Mouse (Mus musculus): ENCODE measurements around the gene Cnksr3. TPM values are rescaled to one million over a fixed set of nuclear protein-coding genes. Genes with fewer than 3 reads are reported as not detected.

Cnksr3 gene
- polyA plus RNA-seq, 1 experiment = 2.0 TPM

DNA sequence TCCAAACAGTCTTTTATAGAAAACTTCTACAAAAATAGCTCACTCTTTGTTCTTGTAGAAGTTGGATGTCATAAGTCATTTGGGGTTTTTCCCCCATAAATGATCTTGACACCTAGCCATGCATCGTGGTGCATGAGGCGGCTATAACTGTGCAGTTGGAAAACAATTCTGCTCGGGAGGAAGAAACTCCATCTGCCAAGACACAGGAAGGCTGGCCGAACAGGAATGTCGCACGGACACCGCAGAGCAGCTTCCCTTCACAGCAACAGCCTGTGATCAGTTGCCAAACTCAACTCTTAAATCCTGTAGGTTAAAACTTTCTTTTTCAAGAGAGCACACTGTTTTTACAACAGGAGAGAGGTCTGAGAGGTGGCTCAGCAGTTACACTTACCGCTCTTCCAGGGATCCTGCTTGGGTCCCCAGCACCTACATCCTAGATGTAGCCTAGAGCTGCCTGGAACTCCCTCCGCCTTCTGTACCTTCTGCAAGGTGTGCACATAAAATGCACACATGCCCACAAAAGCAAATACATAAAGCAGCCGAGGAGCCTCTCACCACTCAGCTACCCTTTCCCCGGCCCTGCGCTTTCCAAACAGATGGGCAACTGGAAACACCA is 29.4 kb downstream of the Cnksr3 start:
- H3K27ac ChIP-seq (replicated peaks; ENCODE audit: low read depth, low read length) = no peak overlapping the region
- H3K4me1 ChIP-seq (ENCODE audit: control insufficient read depth, insufficient read depth, insufficient read length, low read length) = peaks cover 22% of the 10 kb centered on the region
- 0 out of 2 replicates have a peak overlapping the region, but pooled peaks have one; percentile 0 for H3K4me3 ChIP-seq (ENCODE audit: insufficient read depth, low read depth, low read length)

DNA sequence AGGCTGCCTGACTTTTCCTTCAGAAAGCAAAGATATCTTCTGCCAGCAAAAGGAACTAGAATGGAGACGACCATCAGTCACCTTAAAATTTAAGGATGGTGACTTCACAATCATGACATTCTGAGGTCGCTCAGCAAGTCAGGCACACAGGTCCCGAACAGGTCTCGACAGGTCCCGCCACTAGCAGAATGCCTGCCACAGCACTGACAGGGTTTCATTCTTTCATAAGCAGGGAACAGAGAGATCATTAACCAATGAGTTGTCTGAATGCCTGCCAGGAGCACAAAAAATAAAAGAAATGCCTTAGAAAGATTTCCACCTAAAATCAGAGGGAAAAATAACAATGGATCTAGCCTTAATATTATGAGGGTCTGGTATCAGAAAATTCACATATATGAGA is 31.7 kb downstream of the Cnksr3 start:
- Histone ChIP-seq H3K4me3 (ENCODE audit: insufficient read depth, low read depth, low read length) (no peak overlapping the region), H3K27ac (replicated peaks; ENCODE audit: low read depth, low read length) (no peak overlapping the region), H3K4me1 (ENCODE audit: control insufficient read depth, insufficient read depth, insufficient read length, low read length) (peaks cover 17% of the 10 kb centered on the region)

DNA sequence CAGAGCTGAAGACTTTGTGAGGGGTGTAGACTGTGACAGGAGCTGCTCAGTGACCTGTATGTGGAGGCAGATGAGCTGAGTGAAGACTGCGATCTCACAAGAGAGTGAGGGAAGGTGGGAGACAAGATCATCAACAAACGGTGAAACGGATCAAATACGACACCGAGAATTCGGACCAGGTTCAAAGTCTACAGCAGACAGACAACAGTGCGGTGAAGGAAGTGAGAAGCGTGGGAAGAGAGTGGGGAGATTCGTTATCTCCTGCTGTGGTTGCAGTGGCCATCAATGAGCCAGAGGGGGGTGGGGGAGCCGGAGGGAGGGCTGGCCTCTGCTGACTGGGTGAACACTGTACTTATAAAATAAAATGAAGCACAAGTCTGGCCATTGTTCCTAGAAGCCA is 33.5 kb downstream of the Cnksr3 start:
- Histone ChIP-seq H3K4me3 (ENCODE audit: insufficient read depth, low read depth, low read length) (no peak overlapping the region), H3K4me1 (ENCODE audit: control insufficient read depth, insufficient read depth, insufficient read length, low read length) (peaks cover 19% of the 10 kb centered on the region), H3K27ac (replicated peaks; ENCODE audit: low read depth, low read length) (no peak overlapping the region)

DNA sequence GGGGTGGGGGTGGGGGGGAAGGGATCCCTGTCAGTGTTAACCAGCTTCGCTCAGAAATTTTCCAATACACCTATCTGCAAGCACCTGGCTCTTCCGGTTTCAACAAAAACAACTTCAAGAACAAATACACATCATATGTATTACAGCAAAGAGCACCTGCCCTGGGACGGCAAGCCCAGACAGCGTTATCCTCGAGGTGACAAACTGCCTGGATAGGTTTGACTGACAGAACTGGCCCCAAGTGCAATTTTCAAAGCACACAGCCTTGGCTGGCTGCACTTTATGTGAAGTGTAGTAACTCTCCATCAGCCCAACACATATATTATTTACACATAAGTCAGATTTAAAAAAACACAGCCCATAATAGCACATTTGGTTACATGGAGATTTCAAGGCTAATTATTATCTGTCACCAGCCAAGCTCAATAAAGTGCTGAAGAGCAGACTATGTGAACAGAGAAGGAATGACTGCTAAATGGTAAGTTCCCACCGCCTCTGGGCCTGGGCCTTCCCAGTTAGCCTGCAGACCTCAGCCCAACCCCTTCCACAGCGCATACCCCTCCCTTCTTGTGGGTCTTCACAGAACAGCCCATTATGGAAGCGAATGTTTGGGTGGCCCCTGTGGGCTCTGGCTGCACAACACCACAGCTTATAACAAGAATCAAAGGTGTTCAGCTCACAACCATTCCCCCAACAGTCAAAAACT is 35.7 kb downstream of the Cnksr3 start:
- Histone ChIP-seq H3K4me3 (ENCODE audit: insufficient read depth, low read depth, low read length) (no peak overlapping the region), H3K27ac (replicated peaks; ENCODE audit: low read depth, low read length) (no peak overlapping the region), H3K4me1 (ENCODE audit: control insufficient read depth, insufficient read depth, insufficient read length, low read length) (peaks cover 9% of the 10 kb centered on the region)

- H3K4me1 ChIP-seq (ENCODE audit: control insufficient read depth, insufficient read depth, insufficient read length, low read length) = peaks cover 13% of the 10 kb centered on the region
Observed at GRCm38 (mm10) chr10:7174480-7174879, 37.6 kb downstream of the Cnksr3 start.

DNA sequence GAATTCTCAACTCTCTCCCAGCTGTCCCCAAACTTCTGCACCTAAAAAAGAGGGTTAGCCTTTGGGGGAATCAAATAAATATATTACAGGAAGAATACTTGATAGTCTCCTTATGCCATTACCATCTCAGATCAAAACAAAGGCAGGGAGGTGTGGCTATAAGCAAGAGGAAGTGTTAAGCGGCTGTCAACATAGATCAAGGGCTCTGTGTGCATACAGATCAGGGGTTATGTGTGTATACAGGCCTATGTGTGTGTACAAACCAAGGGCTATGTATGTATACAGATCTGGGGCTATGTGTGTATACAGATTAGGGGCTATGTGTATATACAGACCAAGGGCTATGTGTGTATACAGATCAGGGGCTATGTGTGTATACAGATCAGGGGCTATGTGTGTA is 38.9 kb downstream of the Cnksr3 start:
- Histone ChIP-seq H3K4me3 (ENCODE audit: insufficient read depth, low read depth, low read length) (no peak overlapping the region), H3K4me1 (ENCODE audit: control insufficient read depth, insufficient read depth, insufficient read length, low read length) (peaks cover 13% of the 10 kb centered on the region), H3K27ac (replicated peaks; ENCODE audit: low read depth, low read length) (no peak overlapping the region)

More at GRCm38 (mm10) chr10:7174480-7174879, 37.6 kb downstream of the Cnksr3 start:
- H3K4me3 ChIP-seq (ENCODE audit: insufficient read depth, low read depth, low read length) = no peak overlapping the region
- H3K27ac ChIP-seq (replicated peaks; ENCODE audit: low read depth, low read length) = no peak overlapping the region

GRCm38 (mm10) chr10:7170434-7170833 is 41.6 kb downstream of the Cnksr3 start:
- Histone ChIP-seq H3K4me3 (ENCODE audit: insufficient read depth, low read depth, low read length) (no peak overlapping the region), H3K27ac (replicated peaks; ENCODE audit: low read depth, low read length) (no peak overlapping the region), H3K4me1 (ENCODE audit: control insufficient read depth, insufficient read depth, insufficient read length, low read length) (peaks cover 11% of the 10 kb centered on the region)

DNA sequence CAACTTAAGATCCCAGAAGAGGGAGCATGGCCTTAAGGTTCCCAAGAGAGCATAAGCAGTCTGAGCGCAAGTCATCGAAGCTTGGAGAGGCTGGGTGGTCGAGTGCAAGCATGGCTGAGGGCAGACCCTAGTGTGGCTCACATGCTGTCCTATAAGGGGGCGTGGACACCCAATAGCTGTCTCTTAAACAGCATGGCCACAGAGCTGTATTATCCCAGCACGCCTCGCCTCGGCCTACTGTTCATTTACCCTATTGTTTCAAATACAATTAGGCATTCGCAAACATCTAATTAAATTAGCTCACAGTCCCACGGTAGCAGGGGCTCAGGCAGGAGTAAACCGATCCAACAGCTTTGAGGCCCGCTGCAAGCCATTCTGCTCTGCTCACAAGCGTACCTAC is 49.0 kb downstream of the Cnksr3 start:
- Histone ChIP-seq H3K27ac (replicated peaks; ENCODE audit: low read depth, low read length) (no peak overlapping the region), H3K4me3 (ENCODE audit: insufficient read depth, low read depth, low read length) (no peak overlapping the region), H3K4me1 (ENCODE audit: control insufficient read depth, insufficient read depth, insufficient read length, low read length) (peaks cover 8% of the 10 kb centered on the region)

- Histone ChIP-seq H3K4me3 (ENCODE audit: insufficient read depth, low read depth, low read length) (peak overlapping the region; percentile 6; the same call in 1 of the 2 replicates), H3K27ac (replicated peaks; ENCODE audit: low read depth, low read length) (peak overlapping the region; percentile 32), H3K4me1 (ENCODE audit: control insufficient read depth, insufficient read depth, insufficient read length, low read length) (peaks cover 8% of the 10 kb centered on the region)
Observed at GRCm38 (mm10) chr10:7159061-7159511, 53.0 kb downstream of the Cnksr3 start.

GRCm38 (mm10) chr10:7158285-7159060 is 53.6 kb downstream of the Cnksr3 start:
- Histone ChIP-seq H3K4me3 (ENCODE audit: insufficient read depth, low read depth, low read length) (peak overlapping the region; percentile 6; the same call in 1 of the 2 replicates), H3K27ac (replicated peaks; ENCODE audit: low read depth, low read length) (peak overlapping the region; percentile 1; the same call in 1 of the 2 replicates), H3K4me1 (ENCODE audit: control insufficient read depth, insufficient read depth, insufficient read length, low read length) (peaks cover 8% of the 10 kb centered on the region)

DNA sequence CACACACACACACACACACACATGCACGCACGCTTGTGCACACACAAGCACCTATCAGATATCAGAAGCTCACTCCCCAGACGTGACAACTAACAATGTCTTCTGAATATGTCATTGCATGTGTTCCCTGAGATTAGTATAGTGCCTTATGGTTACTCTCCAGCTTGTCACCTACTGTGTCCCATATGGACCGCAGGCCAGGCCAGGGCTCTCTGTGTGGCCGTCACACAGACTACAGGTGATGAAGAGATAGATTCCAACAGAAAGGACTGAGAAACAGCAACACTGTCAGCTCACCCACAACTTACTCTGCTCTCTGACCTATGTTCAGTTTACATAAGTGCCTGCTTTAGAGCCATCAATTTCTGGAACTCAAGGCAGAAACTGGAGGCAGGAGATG is 57.2 kb downstream of the Cnksr3 start:
- Histone ChIP-seq H3K4me3 (ENCODE audit: insufficient read depth, low read depth, low read length) (no peak overlapping the region), H3K4me1 (ENCODE audit: control insufficient read depth, insufficient read depth, insufficient read length, low read length) (peaks cover 8% of the 10 kb centered on the region), H3K27ac (replicated peaks; ENCODE audit: low read depth, low read length) (no peak overlapping the region)

DNA sequence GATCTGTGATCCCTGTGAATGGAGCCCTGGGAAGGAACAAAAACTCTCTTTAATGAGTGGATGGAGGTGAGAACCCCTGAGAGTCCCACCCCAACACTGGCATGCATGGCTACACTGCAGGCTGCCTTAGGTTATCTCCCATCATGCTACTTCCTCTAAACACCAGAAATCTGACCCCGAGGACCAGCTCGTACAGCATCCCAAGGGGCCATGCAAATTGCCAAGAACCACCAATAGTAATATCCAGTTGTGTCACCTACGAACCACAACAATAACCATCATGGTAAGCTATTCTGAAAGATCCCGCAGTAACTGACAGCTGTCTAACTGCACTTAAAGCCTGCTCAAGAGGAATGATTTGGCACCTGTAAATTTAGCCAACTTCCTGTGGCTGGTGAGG is 59.1 kb downstream of the Cnksr3 start:
- Histone ChIP-seq H3K27ac (replicated peaks; ENCODE audit: low read depth, low read length) (no peak overlapping the region), H3K4me3 (ENCODE audit: insufficient read depth, low read depth, low read length) (no peak overlapping the region), H3K4me1 (ENCODE audit: control insufficient read depth, insufficient read depth, insufficient read length, low read length) (no peaks in the 10 kb centered on the region)

- H3K4me3 ChIP-seq (ENCODE audit: insufficient read depth, low read depth, low read length) = no peak overlapping the region
- H3K4me1 ChIP-seq (ENCODE audit: control insufficient read depth, insufficient read depth, insufficient read length, low read length) = peaks cover 6% of the 10 kb centered on the region; the same call in 1 of the 2 replicates
Observed at GRCm38 (mm10) chr10:7149671-7150595, 62.1 kb downstream of the Cnksr3 start.

DNA sequence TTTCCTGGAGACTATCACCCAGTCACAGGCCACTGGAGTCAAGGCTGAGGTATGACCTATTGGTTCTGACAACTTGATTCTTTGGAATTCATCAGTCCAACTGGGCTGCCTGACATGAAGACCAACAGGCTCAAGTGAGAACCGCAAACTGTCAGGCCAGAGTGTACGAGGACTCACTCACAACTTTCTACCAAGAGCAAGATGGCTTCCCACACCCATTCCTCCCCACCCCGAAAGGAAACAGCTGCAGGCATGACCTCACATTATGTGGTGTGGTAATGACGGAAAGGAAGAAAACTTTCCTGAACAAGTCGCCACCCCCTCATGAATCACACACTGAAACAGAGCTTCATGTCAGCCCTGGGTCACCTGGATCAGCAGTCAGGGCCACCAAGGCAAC is 66.4 kb downstream of the Cnksr3 start:
- Histone ChIP-seq H3K4me1 (ENCODE audit: control insufficient read depth, insufficient read depth, insufficient read length, low read length) (peaks cover 10% of the 10 kb centered on the region), H3K4me3 (ENCODE audit: insufficient read depth, low read depth, low read length) (no peak overlapping the region), H3K27ac (replicated peaks; ENCODE audit: low read depth, low read length) (peak overlapping the region; percentile 76)

More at GRCm38 (mm10) chr10:7149671-7150595, 62.1 kb downstream of the Cnksr3 start:
- no peak overlapping the region for H3K27ac ChIP-seq (replicated peaks; ENCODE audit: low read depth, low read length)
